In the genomic region with DNA sequence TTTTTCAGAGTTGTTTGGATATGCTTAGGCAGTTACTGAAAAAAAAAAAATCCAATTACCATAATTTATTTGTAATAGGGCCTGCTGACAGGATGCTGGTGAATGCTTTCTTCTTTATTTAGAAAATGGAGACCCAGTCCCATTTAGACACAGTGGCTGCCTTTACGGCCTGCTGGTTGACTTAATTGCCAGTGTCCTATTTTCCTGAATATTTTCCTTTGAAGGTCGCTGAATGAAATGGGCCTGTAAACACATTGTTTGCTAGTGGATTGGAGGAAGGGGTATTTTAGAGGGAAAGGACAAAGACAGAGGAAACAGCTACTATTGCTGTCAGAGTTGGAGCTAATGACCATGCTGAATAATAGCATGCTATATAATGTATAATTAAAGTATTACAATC, we compare ENCODE assay signal across 1 mouse cellular context.
TF ChIP-seq lines count a peak whose summit lies in the region.

No protein-coding gene starts in this region.

TF ChIP-seq in MEL, 35 proteins besides CTCF, POLR2A, EP300 and RAD21:
- TF ChIP-seq E2F4 (IDR thresholded peaks at IDR 0.05; ENCODE audit: borderline replicate concordance, low read depth, low read length) (no peak), CHD2 (IDR thresholded peaks at IDR 0.05; ENCODE audit: low read length) (no peak), GATA1 (IDR thresholded peaks at IDR 0.05; ENCODE audit: low read depth, low read length) (no peak), MAX (IDR thresholded peaks at IDR 0.05; ENCODE audit: low read length) (no peak), POLR2AphosphoS5 (IDR thresholded peaks at IDR 0.05; ENCODE audit: borderline replicate concordance, low read depth, low read length) (no peak), TAL1 (IDR thresholded peaks at IDR 0.05; ENCODE audit: low read length) (no peak), UBTF (IDR thresholded peaks at IDR 0.05; ENCODE audit: borderline replicate concordance, insufficient read depth, low read depth, low read length) (no peak)
TF ChIP-seq in MEL: peak in this region for 0.
